Mouse (Mus musculus) midbrain, embryonic 12.5 days (tissue): Measurements from ENCODE around the gene 4930563M21Rik. TPM values are rescaled to one million over a fixed set of nuclear protein-coding genes. Genes with fewer than 3 reads are reported as not detected.
"Not testable (repeated sequence)": the region's sequence is repeated elsewhere in the genome, so short reads cannot be mapped to it uniquely, and the experiment has no call there.

Experiments
- ATAC-seq: fragments of 200-750 bp; cut with Nextera tagmentation; 2 replicates; pipeline ENCODE4 v1.8.0; 2017; ENCODE audit warnings: low read depth, moderate TSS enrichment, moderate library complexity; ENCODE audit not compliant: low FRiP score
- H3K27ac ChIP-seq: fragments of 300-500 bp; sonication (generic); replicated peaks from 2 replicates; pipeline ENCODE4 v1.5.1; 2016; ENCODE audit warnings: mild to moderate bottlenecking
- H3K27me3 ChIP-seq: fragments of 300-500 bp; sonication (generic); 2 replicates; pipeline ENCODE4 v1.6.1; 2016; ENCODE audit warnings: mild to moderate bottlenecking
- H3K36me3 ChIP-seq: fragments of 300-500 bp; sonication (generic); 2 replicates; pipeline ENCODE4 v1.6.1; 2016
- H3K4me1 ChIP-seq: fragments of 300-500 bp; sonication (generic); 2 replicates; pipeline ENCODE4 v1.6.1; 2016
- H3K4me2 ChIP-seq: fragments of 300-500 bp; sonication (generic); replicated peaks from 2 replicates; pipeline ENCODE4 v1.6.1; 2016; ENCODE audit warnings: mild to moderate bottlenecking, moderate library complexity
- H3K4me3 ChIP-seq: fragments of 300-500 bp; sonication (generic); 2 replicates; pipeline ENCODE4 v1.5.1; 2016; ENCODE audit warnings: mild to moderate bottlenecking
- H3K9ac ChIP-seq: fragments of 300-500 bp; sonication (generic); replicated peaks from 2 replicates; pipeline ENCODE4 v1.6.1; 2016; ENCODE audit warnings: mild to moderate bottlenecking, moderate library complexity
- H3K9me3 ChIP-seq: fragments of 300-500 bp; sonication (generic); 2 replicates; pipeline ENCODE4 v1.6.1; 2016; ENCODE audit warnings: mild to moderate bottlenecking
- WGBS: fragments of 180-500 bp; shearing (Covaris S2); methylation state at CpG from one replicate; pipeline ENCODE4 v1.1.7; 2016; 5-methylcytosine and 5-hydroxymethylcytosine counted together
- polyA plus RNA-seq: library from polyadenylated mRNA; unstranded; fragments of >200 nt; fragmentation: Nextera tagmentation; extraction: Ambion mirVana; gene quantifications from 2 replicates; pipeline ENCODE4 v1.2.1, GENCODE M21; 2016

4930563M21Rik gene
- not detected in 2 replicates for polyA plus RNA-seq

GRCm38 (mm10) chr9:56010450-56010849, at the start of gene 4930563M21Rik:
Gene 4930563M21Rik, minus strand, starts transcription at chr9:56010550.
- Histone ChIP-seq H3K36me3 (no peaks in the 10 kb centered on the region), H3K4me3 (no peak within 1 kb of the TSS), H3K4me2 (no peak within 1 kb of the TSS), H3K9ac (no peak within 1 kb of the TSS), H3K27ac (no peak within 1 kb of the TSS), H3K27me3 (no peaks in the 10 kb centered on the region), H3K4me1 (no peaks in the 10 kb centered on the region), H3K9me3 (no peaks in the 10 kb centered on the region)
- ATAC-seq, result no peak
- 81% methylated on average over 4 of the region's 4 CpGs for WGBS

- Histone ChIP-seq H3K36me3 (peaks cover 72% of the 10 kb centered on the region), H3K4me1 (no peaks in the 10 kb centered on the region), H3K27ac (no peak overlapping the region), H3K27me3 (no peaks in the 10 kb centered on the region), H3K4me3 (no peak overlapping the region), H3K9me3 (no peaks in the 10 kb centered on the region), H3K4me2 (no peak overlapping the region), H3K9ac (no peak overlapping the region)
- 97% methylated on average over 6 of the region's 6 CpGs for WGBS
- ATAC-seq, result no peak
Observed at GRCm38 (mm10) chr9:56056147-56056546, 45.8 kb upstream of the 4930563M21Rik start.

GRCm38 (mm10) chr9:56053796-56054195, 43.4 kb upstream of the 4930563M21Rik start:
- H3K9me3 ChIP-seq, result no peaks in the 10 kb centered on the region
- no peak overlapping the region for H3K27ac ChIP-seq
- H3K4me3 ChIP-seq, result no peak overlapping the region
- no peaks in the 10 kb centered on the region for H3K4me1 ChIP-seq
- no peak for ATAC-seq
- no peak overlapping the region for H3K4me2 ChIP-seq
- no peaks in the 10 kb centered on the region for H3K27me3 ChIP-seq
- 88% methylated on average over 3 of the region's 3 CpGs for WGBS
- H3K36me3 ChIP-seq, result peaks cover 57% of the 10 kb centered on the region
- H3K9ac ChIP-seq, result no peak overlapping the region

- Histone ChIP-seq H3K9ac (peak overlapping the region; percentile 95), H3K36me3 (peaks cover 25% of the 10 kb centered on the region), H3K4me1 (peaks cover 20% of the 10 kb centered on the region), H3K27ac (peak overlapping the region; percentile 95), H3K9me3 (no peaks in the 10 kb centered on the region), H3K4me3 (peak overlapping the region; percentile 79), H3K27me3 (no peaks in the 10 kb centered on the region), H3K4me2 (peak overlapping the region; percentile 64)
- WGBS, result 1% methylated on average over 16 of the region's 16 CpGs
- ATAC-seq, result no peak; the same call in 1 of the 2 replicates
Observed at GRCm38 (mm10) chr9:56042181-56042621, 31.9 kb upstream of the 4930563M21Rik start.

- no peaks in the 10 kb centered on the region for H3K9me3 ChIP-seq
- H3K4me3 ChIP-seq, result peak within 1 kb of the TSS; percentile 79
- peak within 1 kb of the TSS; percentile 95 for H3K9ac ChIP-seq
- peak; percentile 100 for ATAC-seq
- H3K27ac ChIP-seq, result peak within 1 kb of the TSS; percentile 95
- under 1% methylated on average over 48 of the region's 49 CpGs for WGBS
- H3K4me1 ChIP-seq, result peaks cover 20% of the 10 kb centered on the region
- H3K36me3 ChIP-seq, result peaks cover 25% of the 10 kb centered on the region
- peak within 1 kb of the TSS; percentile 64 for H3K4me2 ChIP-seq
- no peaks in the 10 kb centered on the region for H3K27me3 ChIP-seq
Observed at GRCm38 (mm10) chr9:56041372-56042180, 31.2 kb upstream of the 4930563M21Rik start, which contains the start of gene Rcn2. Gene Rcn2, plus strand, starts transcription at chr9:56041845.

GRCm38 (mm10) chr9:56032219-56032618, 21.9 kb upstream of the 4930563M21Rik start:
- H3K9me3 ChIP-seq, result no peaks in the 10 kb centered on the region
- H3K4me3 ChIP-seq, result no peak overlapping the region
- H3K4me1 ChIP-seq, result no peaks in the 10 kb centered on the region
- WGBS, result 72% methylated on average over 3 of the region's 3 CpGs
- no peak overlapping the region for H3K4me2 ChIP-seq
- no peaks in the 10 kb centered on the region for H3K27me3 ChIP-seq
- no peak for ATAC-seq
- no peak overlapping the region for H3K9ac ChIP-seq
- no peaks in the 10 kb centered on the region for H3K36me3 ChIP-seq
- no peak overlapping the region for H3K27ac ChIP-seq

GRCm38 (mm10) chr9:56027292-56027691, 16.9 kb upstream of the 4930563M21Rik start:
- Histone ChIP-seq H3K4me3 (no peak overlapping the region), H3K27me3 (no peaks in the 10 kb centered on the region), H3K27ac (no peak overlapping the region), H3K9me3 (no peaks in the 10 kb centered on the region), H3K36me3 (no peaks in the 10 kb centered on the region), H3K4me2 (no peak overlapping the region), H3K9ac (no peak overlapping the region), H3K4me1 (no peaks in the 10 kb centered on the region)
- no peak for ATAC-seq
- 90% methylated on average over 16 of the region's 16 CpGs for WGBS

GRCm38 (mm10) chr9:56024772-56025171, 14.4 kb upstream of the 4930563M21Rik start:
- Histone ChIP-seq H3K9me3 (no peaks in the 10 kb centered on the region), H3K27ac (no peak overlapping the region), H3K27me3 (no peaks in the 10 kb centered on the region), H3K4me1 (no peaks in the 10 kb centered on the region), H3K9ac (no peak overlapping the region), H3K4me2 (no peak overlapping the region), H3K4me3 (no peak overlapping the region), H3K36me3 (no peaks in the 10 kb centered on the region)
- ATAC-seq, result no peak
- WGBS, result 64% methylated on average over 2 of the region's 2 CpGs

GRCm38 (mm10) chr9:56004679-56005078, 5.7 kb downstream of the 4930563M21Rik start:
- 79% methylated on average over 2 of the region's 2 CpGs for WGBS
- H3K27ac ChIP-seq, result not testable (repeated sequence)

GRCm38 (mm10) chr9:55946819-55947218, 63.5 kb downstream of the 4930563M21Rik start:
- Histone ChIP-seq H3K9me3 (no peaks in the 10 kb centered on the region), H3K27me3 (no peaks in the 10 kb centered on the region), H3K4me2 (no peak overlapping the region), H3K27ac (no peak overlapping the region), H3K4me3 (no peak overlapping the region), H3K9ac (no peak overlapping the region), H3K36me3 (no peaks in the 10 kb centered on the region; the same call in 1 of the 2 replicates), H3K4me1 (no peaks in the 10 kb centered on the region)
- ATAC-seq, result no peak
- 20% methylated on average over 1 of the region's 1 CpGs for WGBS

More at GRCm38 (mm10) chr9:56004679-56005078, 5.7 kb downstream of the 4930563M21Rik start:
- not testable (repeated sequence) for H3K4me2 ChIP-seq, H3K9ac ChIP-seq, H3K9me3 ChIP-seq, H3K4me1 ChIP-seq, H3K36me3 ChIP-seq, H3K4me3 ChIP-seq, H3K27me3 ChIP-seq, ATAC-seq

GRCm38 (mm10) chr9:55941356-55941755, 69.0 kb downstream of the 4930563M21Rik start:
- Histone ChIP-seq H3K4me2 (no peak overlapping the region), H3K4me1 (peaks cover 21% of the 10 kb centered on the region), H3K27ac (no peak overlapping the region), H3K36me3 (no peaks in the 10 kb centered on the region), H3K9me3 (no peaks in the 10 kb centered on the region), H3K4me3 (no peak overlapping the region), H3K9ac (no peak overlapping the region), H3K27me3 (no peaks in the 10 kb centered on the region)
- ATAC-seq, result no peak

GRCm38 (mm10) chr9:55938618-55938985, 71.7 kb downstream of the 4930563M21Rik start:
- Histone ChIP-seq H3K27me3 (no peaks in the 10 kb centered on the region), H3K36me3 (no peaks in the 10 kb centered on the region), H3K4me3 (peak overlapping the region; percentile 82), H3K4me2 (peak overlapping the region; percentile 63), H3K9ac (peak overlapping the region; percentile 39; the same call in 1 of the 2 replicates), H3K4me1 (peaks cover 21% of the 10 kb centered on the region), H3K27ac (no peak overlapping the region), H3K9me3 (no peaks in the 10 kb centered on the region)
- WGBS, result 68% methylated on average over 6 of the region's 6 CpGs
- ATAC-seq, result no peak
